Mouse (Mus musculus): Measurements from ENCODE around the gene Vezt.
A peak's percentile ranks its signal among the peaks of the same experiment; 100 is the strongest.

The Vezt gene

GRCm38 (mm10) chr10:94037196-94037595 is 1.6 kb upstream of the Vezt start:
- DNase-seq, result no peak

GRCm38 (mm10) chr10:94036375-94036758 is 750 bp upstream of the Vezt start:
- no peak for DNase-seq

- peak; percentile 77 for DNase-seq
These were observed 550 bp downstream of the Vezt start for GRCm38 (mm10) chr10:94034876-94035657.

GRCm38 (mm10) chr10:94031164-94031563 is 4.5 kb downstream of the Vezt start:
- DNase-seq, result no peak

- DNase-seq, result no peak
These were observed 7.1 kb downstream of the Vezt start for GRCm38 (mm10) chr10:94028493-94028892.

GRCm38 (mm10) chr10:94025079-94025478 is 10.5 kb downstream of the Vezt start:
- DNase-seq, result no peak

- DNase-seq, result no peak
These were observed 14.6 kb downstream of the Vezt start for GRCm38 (mm10) chr10:94021059-94021458.

- DNase-seq, result no peak
These were observed 15.0 kb downstream of the Vezt start for GRCm38 (mm10) chr10:94020587-94020986.

GRCm38 (mm10) chr10:94017455-94017854 is 18.2 kb downstream of the Vezt start:
- DNase-seq, result no peak

- DNase-seq, result peak; percentile 45
These were observed 21.4 kb downstream of the Vezt start for GRCm38 (mm10) chr10:94014200-94014599.

GRCm38 (mm10) chr10:94013196-94013595 is 22.4 kb downstream of the Vezt start:
- DNase-seq, result peak; percentile 83

- DNase-seq, result no peak
These were observed 24.6 kb downstream of the Vezt start for GRCm38 (mm10) chr10:94011024-94011423.

- no peak for DNase-seq
These were observed 25.5 kb downstream of the Vezt start for GRCm38 (mm10) chr10:94009991-94010679.

GRCm38 (mm10) chr10:94008356-94008755 is 27.3 kb downstream of the Vezt start:
- no peak for DNase-seq

GRCm38 (mm10) chr10:94000223-94000622 is 35.4 kb downstream of the Vezt start:
- peak; percentile 66 for DNase-seq

- no peak for DNase-seq
These were observed 36.3 kb downstream of the Vezt start for GRCm38 (mm10) chr10:93999357-93999756.

GRCm38 (mm10) chr10:93995100-93995499 is 40.5 kb downstream of the Vezt start:
- DNase-seq, result no peak

- no peak for DNase-seq
These were observed 41.5 kb downstream of the Vezt start for GRCm38 (mm10) chr10:93994136-93994535.

- no peak for DNase-seq
These were observed 50.3 kb downstream of the Vezt start for GRCm38 (mm10) chr10:93985357-93985756.

- no peak for DNase-seq
These were observed 66.3 kb downstream of the Vezt start for GRCm38 (mm10) chr10:93969306-93969705.

- DNase-seq, result no peak
These were observed 68.1 kb downstream of the Vezt start for GRCm38 (mm10) chr10:93967486-93967885.

- no peak for DNase-seq
These were observed 81.6 kb downstream of the Vezt start for GRCm38 (mm10) chr10:93954023-93954422.

GRCm38 (mm10) chr10:93953504-93953903 is 82.1 kb downstream of the Vezt start:
- DNase-seq, result no peak

GRCm38 (mm10) chr10:93950991-93951390 is 84.6 kb downstream of the Vezt start:
- DNase-seq, result no peak
